Mouse (Mus musculus) forebrain, embryonic 15.5 days (tissue): ENCODE measurements around the gene Nlrp9b. TPM values are rescaled to one million over a fixed set of nuclear protein-coding genes. Genes with fewer than 3 reads are reported as not detected.
A peak's percentile ranks its signal among the peaks of the same experiment; 100 is the strongest.
"Not testable (repeated sequence)": the region's sequence is repeated elsewhere in the genome, so short reads cannot be mapped to it uniquely, and the experiment has no call there.

ENCODE experiments used
- ATAC-seq: fragments of 200-750 bp; cut with Nextera tagmentation; replicated peaks from 2 replicates; pipeline ENCODE4 v1.8.0; 2017; ENCODE audit warnings: mild to moderate bottlenecking, moderate TSS enrichment, moderate library complexity
- H3K27ac ChIP-seq: fragments of 300-500 bp; sonication (generic); replicated peaks from 2 replicates; pipeline ENCODE4 v1.5.1; 2015; ENCODE audit warnings: mild to moderate bottlenecking, inconsistent platforms
- H3K27me3 ChIP-seq: fragments of 300-500 bp; sonication (generic); 2 replicates; pipeline ENCODE4 v1.6.1; 2015; ENCODE audit warnings: inconsistent platforms
- H3K36me3 ChIP-seq: fragments of 300-500 bp; sonication (generic); 2 replicates; pipeline ENCODE4 v1.6.1; 2015; ENCODE audit warnings: mild to moderate bottlenecking, inconsistent platforms
- H3K4me1 ChIP-seq: fragments of 300-500 bp; sonication (generic); 2 replicates; pipeline ENCODE4 v1.6.1; 2015; ENCODE audit warnings: inconsistent platforms
- H3K4me2 ChIP-seq: fragments of 300-500 bp; sonication (generic); replicated peaks from 2 replicates; pipeline ENCODE4 v1.6.1; 2015; ENCODE audit warnings: mild to moderate bottlenecking, inconsistent platforms
- H3K4me3 ChIP-seq: fragments of 300-500 bp; sonication (generic); 2 replicates; pipeline ENCODE4 v1.5.1; 2015; ENCODE audit warnings: mild to moderate bottlenecking, inconsistent platforms
- H3K9ac ChIP-seq: fragments of 300-500 bp; sonication (generic); replicated peaks from 2 replicates; pipeline ENCODE4 v1.6.1; 2015; ENCODE audit warnings: mild to moderate bottlenecking, inconsistent platforms
- H3K9me3 ChIP-seq: fragments of 300-500 bp; sonication (generic); 2 replicates; pipeline ENCODE4 v1.6.1; 2016; ENCODE audit warnings: inconsistent platforms
- WGBS: fragments of 180-500 bp; shearing (Covaris S2); methylation state at CpG from one replicate; pipeline ENCODE4 v1.1.7; 2015; ENCODE audit warnings: mixed read lengths; 5-methylcytosine and 5-hydroxymethylcytosine counted together
- polyA plus RNA-seq: library from polyadenylated mRNA; unstranded; fragments of >200 nt; fragmentation: Nextera tagmentation; extraction: Ambion mirVana; gene quantifications from 2 replicates; pipeline ENCODE4 v1.2.1, GENCODE M21; 2015

The Nlrp9b gene
- not detected in 2 replicates for polyA plus RNA-seq

- H3K4me3 ChIP-seq, H3K9ac ChIP-seq, H3K4me2 ChIP-seq, H3K36me3 ChIP-seq, H3K4me1 ChIP-seq, H3K9me3 ChIP-seq, H3K27me3 ChIP-seq, ATAC-seq, H3K27ac ChIP-seq: not testable (repeated sequence)
- 68% methylated on average over 8 of the region's 8 CpGs for WGBS
These were observed at the start of gene Nlrp9b for GRCm38 (mm10) chr7:19991165-19991564. Nlrp9b (plus strand) TSS chr7:19991465.

GRCm38 (mm10) chr7:19944709-19945108 is 46.6 kb upstream of the Nlrp9b start:
- H3K36me3 ChIP-seq: no peaks in the 10 kb centered on the region
- 94% methylated on average over 8 of the region's 8 CpGs for WGBS
- H3K9ac ChIP-seq: no peak overlapping the region
- no peaks in the 10 kb centered on the region for H3K27me3 ChIP-seq
- H3K9me3 ChIP-seq: no peaks in the 10 kb centered on the region
- H3K4me1 ChIP-seq: no peaks in the 10 kb centered on the region
- no peak overlapping the region for H3K27ac ChIP-seq
- ATAC-seq: no peak
- no peak overlapping the region for H3K4me3 ChIP-seq
- H3K4me2 ChIP-seq: no peak overlapping the region

- Histone ChIP-seq H3K4me3 (no peak overlapping the region), H3K9ac (no peak overlapping the region), H3K9me3 (no peaks in the 10 kb centered on the region), H3K36me3 (no peaks in the 10 kb centered on the region), H3K4me2 (no peak overlapping the region), H3K4me1 (no peaks in the 10 kb centered on the region), H3K27ac (no peak overlapping the region), H3K27me3 (no peaks in the 10 kb centered on the region)
- no peak for ATAC-seq
- WGBS: 92% methylated on average over 5 of the region's 5 CpGs
These were observed 46.1 kb upstream of the Nlrp9b start for GRCm38 (mm10) chr7:19945201-19945600.

GRCm38 (mm10) chr7:19945821-19946515 is 45.3 kb upstream of the Nlrp9b start:
- Histone ChIP-seq H3K36me3 (no peaks in the 10 kb centered on the region), H3K27me3 (no peaks in the 10 kb centered on the region), H3K4me3 (no peak overlapping the region), H3K9me3 (no peaks in the 10 kb centered on the region), H3K4me2 (no peak overlapping the region), H3K27ac (no peak overlapping the region), H3K9ac (no peak overlapping the region), H3K4me1 (no peaks in the 10 kb centered on the region)
- no peak for ATAC-seq
- WGBS: 87% methylated on average over 13 of the region's 13 CpGs

GRCm38 (mm10) chr7:19948956-19949355 is 42.3 kb upstream of the Nlrp9b start:
- no peaks in the 10 kb centered on the region for H3K9me3 ChIP-seq
- no peaks in the 10 kb centered on the region for H3K4me1 ChIP-seq
- no peak overlapping the region for H3K9ac ChIP-seq
- H3K4me2 ChIP-seq: no peak overlapping the region
- ATAC-seq: no peak
- no peaks in the 10 kb centered on the region for H3K36me3 ChIP-seq
- no peak overlapping the region for H3K4me3 ChIP-seq
- 86% methylated on average over 12 of the region's 12 CpGs for WGBS
- H3K27me3 ChIP-seq: no peaks in the 10 kb centered on the region
- no peak overlapping the region for H3K27ac ChIP-seq

GRCm38 (mm10) chr7:19949996-19950395 is 41.3 kb upstream of the Nlrp9b start:
- 61% methylated on average over 10 of the region's 10 CpGs for WGBS
- Histone ChIP-seq H3K4me3 (no peak overlapping the region), H3K27ac (no peak overlapping the region), H3K4me1 (no peaks in the 10 kb centered on the region), H3K9me3 (no peaks in the 10 kb centered on the region), H3K9ac (no peak overlapping the region), H3K36me3 (no peaks in the 10 kb centered on the region), H3K4me2 (no peak overlapping the region), H3K27me3 (no peaks in the 10 kb centered on the region)
- ATAC-seq: no peak

GRCm38 (mm10) chr7:19950589-19950988 is 40.7 kb upstream of the Nlrp9b start, which contains the start of gene Igsf23:
Igsf23 (minus strand) TSS chr7:19950756.
- WGBS: 68% methylated on average over 9 of the region's 9 CpGs
- Histone ChIP-seq H3K4me2 (no peak within 1 kb of the TSS), H3K4me3 (no peak within 1 kb of the TSS), H3K27ac (no peak within 1 kb of the TSS), H3K36me3 (no peaks in the 10 kb centered on the region), H3K27me3 (no peaks in the 10 kb centered on the region), H3K9me3 (no peaks in the 10 kb centered on the region), H3K4me1 (no peaks in the 10 kb centered on the region), H3K9ac (no peak within 1 kb of the TSS)
- ATAC-seq: no peak

GRCm38 (mm10) chr7:19952320-19952986 is 38.8 kb upstream of the Nlrp9b start:
- no peak for ATAC-seq
- no peaks in the 10 kb centered on the region for H3K9me3 ChIP-seq
- no peak overlapping the region for H3K27ac ChIP-seq
- H3K27me3 ChIP-seq: no peaks in the 10 kb centered on the region
- no peak overlapping the region for H3K4me3 ChIP-seq
- H3K9ac ChIP-seq: no peak overlapping the region
- H3K4me2 ChIP-seq: no peak overlapping the region
- WGBS: 63% methylated on average over 10 of the region's 10 CpGs
- H3K36me3 ChIP-seq: no peaks in the 10 kb centered on the region
- no peaks in the 10 kb centered on the region for H3K4me1 ChIP-seq

GRCm38 (mm10) chr7:19953054-19953453 is 38.2 kb upstream of the Nlrp9b start:
- Histone ChIP-seq H3K27me3 (no peaks in the 10 kb centered on the region), H3K4me3 (no peak overlapping the region), H3K27ac (no peak overlapping the region), H3K9me3 (no peaks in the 10 kb centered on the region), H3K36me3 (no peaks in the 10 kb centered on the region), H3K9ac (no peak overlapping the region), H3K4me2 (no peak overlapping the region), H3K4me1 (no peaks in the 10 kb centered on the region)
- ATAC-seq: no peak
- WGBS: 55% methylated on average over 9 of the region's 9 CpGs

GRCm38 (mm10) chr7:19955861-19956260 is 35.4 kb upstream of the Nlrp9b start:
- ATAC-seq: no peak
- no peaks in the 10 kb centered on the region for H3K27me3 ChIP-seq
- WGBS: 78% methylated on average over 4 of the region's 4 CpGs
- no peak overlapping the region for H3K27ac ChIP-seq
- H3K9me3 ChIP-seq: no peaks in the 10 kb centered on the region
- no peak overlapping the region for H3K4me2 ChIP-seq
- no peak overlapping the region for H3K4me3 ChIP-seq
- H3K4me1 ChIP-seq: no peaks in the 10 kb centered on the region
- H3K9ac ChIP-seq: no peak overlapping the region
- no peaks in the 10 kb centered on the region for H3K36me3 ChIP-seq

GRCm38 (mm10) chr7:19956341-19956781 is 34.9 kb upstream of the Nlrp9b start:
- Histone ChIP-seq H3K9me3 (no peaks in the 10 kb centered on the region), H3K27ac (no peak overlapping the region), H3K36me3 (no peaks in the 10 kb centered on the region), H3K4me2 (no peak overlapping the region), H3K9ac (no peak overlapping the region), H3K4me3 (no peak overlapping the region), H3K27me3 (no peaks in the 10 kb centered on the region), H3K4me1 (no peaks in the 10 kb centered on the region)
- WGBS: 4% methylated on average over 7 of the region's 7 CpGs
- 0 out of 2 replicates have a peak, but pooled peaks have one; percentile 23 for ATAC-seq

GRCm38 (mm10) chr7:19962423-19962822 is 28.8 kb upstream of the Nlrp9b start:
- no peak for ATAC-seq
- H3K4me1 ChIP-seq: no peaks in the 10 kb centered on the region
- H3K9ac ChIP-seq: no peak overlapping the region
- H3K4me3 ChIP-seq: no peak overlapping the region
- H3K9me3 ChIP-seq: no peaks in the 10 kb centered on the region
- 67% methylated on average over 1 of the region's 1 CpGs for WGBS
- no peaks in the 10 kb centered on the region for H3K27me3 ChIP-seq
- H3K27ac ChIP-seq: no peak overlapping the region
- no peaks in the 10 kb centered on the region for H3K36me3 ChIP-seq
- H3K4me2 ChIP-seq: no peak overlapping the region
